Mouse (Mus musculus) ES-E14 (cell line): ENCODE measurements around the gene Plcz1.

Experiments used
- CHD2 ChIP-seq: IDR thresholded peaks from 2 replicates; pipeline ENCODE4 v1.6.1; 2014; ENCODE audit warnings: mild to moderate bottlenecking, low read depth, low read length, inconsistent platforms
- HCFC1 ChIP-seq: IDR thresholded peaks from 2 replicates; pipeline ENCODE4 v1.6.1; 2012; ENCODE audit warnings: low read length, inconsistent platforms, borderline replicate concordance; ENCODE audit not compliant: insufficient read depth
- MAFK ChIP-seq: IDR thresholded peaks from 2 replicates; pipeline ENCODE4 v1.6.1; 2014; ENCODE audit warnings: mild to moderate bottlenecking, low read depth, low read length, inconsistent platforms; ENCODE audit not compliant: insufficient read depth
- ZC3H11A ChIP-seq: IDR thresholded peaks from 2 replicates; pipeline ENCODE4 v1.6.1; 2012; ENCODE audit warnings: low read depth, mild to moderate bottlenecking, inconsistent platforms, low read length, borderline replicate concordance
- ZNF384 ChIP-seq: IDR thresholded peaks from 2 replicates; pipeline ENCODE4 v1.6.1; 2012; ENCODE audit warnings: low read depth, low read length, inconsistent platforms

DNA sequence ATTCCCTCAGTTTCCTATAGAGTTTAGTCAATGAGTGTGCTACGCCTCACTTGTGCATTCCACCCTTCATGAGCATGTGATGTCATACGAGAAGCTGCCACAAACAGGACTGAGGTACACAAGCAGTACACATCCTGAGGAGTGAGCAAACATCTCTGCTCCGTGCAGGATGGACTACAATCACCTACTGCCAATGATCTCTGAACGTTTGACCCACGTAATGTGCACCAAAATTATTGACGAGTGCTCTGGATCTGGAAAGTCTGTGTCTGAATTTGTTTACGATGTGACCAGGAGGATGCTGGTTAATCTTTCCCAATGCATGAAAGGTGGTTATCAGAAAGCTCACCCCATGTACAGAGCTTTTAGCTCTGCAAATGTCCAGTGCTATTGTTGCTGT is 16.9 kb downstream of the Plcz1 start:
- no peak for TF ChIP-seq HCFC1
- TF ChIP-seq MAFK, result no peak
- TF ChIP-seq ZNF384, result no peak
- no peak for TF ChIP-seq ZC3H11A
- no peak for TF ChIP-seq CHD2
